Mouse (Mus musculus) myocyte (in vitro differentiated cells): Measurements from ENCODE around the gene Socs4.

Experiments
- E2F4 ChIP-seq: IDR thresholded peaks from one replicate; pipeline ENCODE4 v1.6.1; 2011; ENCODE audit warnings: mild to moderate bottlenecking, control low read depth, moderate library complexity; ENCODE audit not compliant: insufficient read depth
- MAX ChIP-seq: IDR thresholded peaks from one replicate; pipeline ENCODE4 v1.6.1; 2011; ENCODE audit warnings: low read depth, mild to moderate bottlenecking, control low read depth
- MYOG ChIP-seq, 3 experiments: IDR thresholded peaks; one replicate each; pipeline ENCODE4 v1.6.1; 2011; ENCODE audit warnings: control low read depth in 2 of 3, low read depth in 2 of 3, mild to moderate bottlenecking in 2 of 3; ENCODE audit not compliant: insufficient read length in 2 of 3, control insufficient read depth in 1 of 3, insufficient read depth in 1 of 3
- POLR2A ChIP-seq: IDR thresholded peaks from one replicate; pipeline ENCODE4 v1.6.1; 2011; ENCODE audit warnings: low read depth, mild to moderate bottlenecking, control low read depth, moderate library complexity; ENCODE audit not compliant: insufficient read length
- POLR2AphosphoS2 ChIP-seq: IDR thresholded peaks from one replicate; pipeline ENCODE4 v1.6.1; 2011; ENCODE audit warnings: low read depth, control low read depth; ENCODE audit not compliant: insufficient read length
- REST ChIP-seq: IDR thresholded peaks from one replicate; pipeline ENCODE4 v1.6.1; 2011; ENCODE audit warnings: mild to moderate bottlenecking, control low read depth, moderate library complexity; ENCODE audit not compliant: insufficient read depth, insufficient read length
- SRF ChIP-seq: IDR thresholded peaks from one replicate; pipeline ENCODE4 v1.6.1; 2011; ENCODE audit warnings: low read depth; ENCODE audit not compliant: control insufficient read depth, insufficient read length
- TCF12 ChIP-seq: IDR thresholded peaks from one replicate; pipeline ENCODE4 v1.6.1; 2011; ENCODE audit warnings: mild to moderate bottlenecking, control low read depth; ENCODE audit not compliant: poor library complexity, insufficient read depth, severe bottlenecking
- USF1 ChIP-seq: IDR thresholded peaks from one replicate; pipeline ENCODE4 v1.6.1; 2011; ENCODE audit warnings: low read depth, mild to moderate bottlenecking, control low read depth, moderate library complexity

DNA sequence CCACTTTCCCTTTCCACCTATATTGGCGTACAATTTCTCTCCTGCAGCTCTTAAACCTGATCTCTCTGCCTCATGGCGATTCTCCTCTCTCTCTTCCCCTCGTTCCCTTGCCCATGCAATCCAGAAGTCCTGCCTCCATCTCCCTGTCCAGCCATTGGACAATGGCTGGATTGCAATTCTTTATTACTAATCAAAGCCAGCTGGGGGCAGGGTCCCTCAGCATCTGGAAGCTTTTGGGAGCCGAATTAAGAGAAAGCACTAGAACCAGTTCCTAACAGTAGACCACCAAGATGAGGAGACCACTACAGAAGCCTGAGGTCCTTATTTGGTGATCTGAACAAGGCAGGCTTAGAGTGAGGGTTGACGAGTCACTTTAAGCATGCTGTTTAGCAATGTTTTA lies 55.2 kb downstream of the Socs4 start:
- TF ChIP-seq POLR2A: no peak
- TF ChIP-seq MAX: no peak
- no peak for TF ChIP-seq SRF
- TF ChIP-seq REST: no peak
- no peak for TF ChIP-seq TCF12
- TF ChIP-seq E2F4: no peak
- TF ChIP-seq USF1: no peak
- no peak for TF ChIP-seq POLR2AphosphoS2
- no peak for TF ChIP-seq MYOG (IDR thresholded peaks at IDR 0.05; ENCODE audit: control insufficient read depth in 1 of 3, insufficient read depth in 1 of 3, insufficient read length in 2 of 3, low read depth in 2 of 3)
